Mouse (Mus musculus) cerebellum, postnatal 14 days (tissue): ENCODE measurements at regions not wholly inside any gene's neighbourhood (a gene's known extent, or its start where the extent isn't known, plus 50 kb on each side); places are given as distances from the start of the nearest gene placed in this dataset.

Experiments
- DNase-seq, 2 experiments: peaks; one replicate each; pipeline ENCODE4 v3.0.0; 2021; ENCODE audit warnings: mixed read lengths in 2 of 2

DNA sequence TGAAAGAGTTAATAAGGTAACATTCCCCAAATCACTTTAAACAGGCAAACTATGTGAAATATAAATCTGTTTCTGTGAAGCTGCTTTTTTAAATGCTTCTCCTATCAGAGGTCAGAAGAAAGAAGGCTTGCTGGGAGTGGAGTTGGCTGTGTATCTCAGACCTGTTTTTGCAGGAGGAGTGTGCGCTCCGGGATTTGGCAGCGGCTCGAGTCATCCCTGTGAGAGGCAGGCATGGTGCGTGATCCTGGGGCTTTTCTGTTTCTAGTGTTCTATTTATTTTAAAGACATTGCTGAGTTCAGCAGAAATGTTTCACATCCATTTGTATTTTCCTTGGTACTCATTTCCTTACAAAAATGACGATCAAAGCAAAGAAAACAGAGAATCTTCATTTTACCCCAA, 91.0 kb upstream of the Gjb6 start:
- peak; percentile 40 to 41 for DNase-seq

DNA sequence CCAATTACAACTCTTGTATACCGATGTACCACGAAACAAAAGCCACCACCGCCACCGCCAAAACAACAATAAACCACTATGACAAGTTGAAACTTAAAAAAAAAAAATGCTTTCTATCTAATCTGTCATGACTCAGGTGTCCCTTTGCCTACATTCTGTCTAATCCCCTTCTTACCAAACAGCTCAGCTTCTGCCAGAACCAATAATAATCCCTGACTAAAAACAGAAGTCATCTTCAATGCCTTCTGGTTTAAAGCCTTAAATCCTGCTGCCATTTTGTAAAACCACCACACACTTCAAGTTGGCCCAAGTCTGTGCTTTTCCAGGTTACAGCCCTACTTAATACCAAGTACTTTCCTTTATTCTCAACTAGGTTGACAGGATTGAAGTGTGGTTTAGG, 86.9 kb upstream of the Gjb6 start:
- DNase-seq = no peak

DNA sequence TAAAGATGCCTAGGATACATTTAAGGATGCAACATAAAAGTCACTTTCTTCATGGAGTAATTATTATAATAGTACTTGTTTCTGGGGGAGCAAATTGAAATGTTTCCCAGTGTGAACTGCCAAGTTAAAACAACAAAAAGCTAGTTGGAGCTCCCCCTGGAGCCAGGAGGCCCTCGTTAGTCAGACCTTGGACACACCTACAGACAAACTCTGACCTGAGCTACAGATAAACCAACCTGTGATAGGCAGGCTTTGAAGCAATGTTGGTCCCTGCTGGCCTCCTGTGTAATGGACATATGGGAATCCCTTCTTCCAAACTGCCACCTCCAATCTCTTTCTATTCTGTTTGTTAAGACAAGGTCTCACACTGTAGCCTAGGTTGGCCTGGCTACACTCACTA, 86.2 kb upstream of the Gjb6 start:
- no peak for DNase-seq

DNA sequence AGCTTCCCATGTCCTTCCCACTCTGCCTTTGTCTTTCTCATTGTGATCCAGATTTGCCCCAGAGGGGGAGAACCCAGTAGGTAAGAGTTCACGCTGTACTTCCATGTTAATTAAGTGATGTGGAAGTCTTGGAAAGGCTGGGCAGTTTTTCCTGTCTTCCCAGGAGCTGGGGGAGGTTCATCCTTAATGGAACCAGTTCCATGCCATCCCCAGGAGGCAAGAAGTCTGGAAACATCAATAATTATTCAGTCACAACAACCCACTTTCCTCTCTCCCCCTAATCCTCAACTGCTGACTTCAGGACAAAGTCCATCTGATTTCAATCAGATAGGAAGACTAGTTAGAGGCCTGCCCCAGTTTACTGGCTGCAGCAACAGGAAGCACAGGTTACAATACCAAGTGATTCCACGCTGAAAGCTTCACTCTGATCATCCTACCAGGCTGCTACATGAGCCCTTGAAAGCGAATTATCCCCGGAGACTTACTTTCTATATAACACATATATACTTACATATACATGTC, 85.7 kb upstream of the Gjb6 start:
- no peak for DNase-seq

DNA sequence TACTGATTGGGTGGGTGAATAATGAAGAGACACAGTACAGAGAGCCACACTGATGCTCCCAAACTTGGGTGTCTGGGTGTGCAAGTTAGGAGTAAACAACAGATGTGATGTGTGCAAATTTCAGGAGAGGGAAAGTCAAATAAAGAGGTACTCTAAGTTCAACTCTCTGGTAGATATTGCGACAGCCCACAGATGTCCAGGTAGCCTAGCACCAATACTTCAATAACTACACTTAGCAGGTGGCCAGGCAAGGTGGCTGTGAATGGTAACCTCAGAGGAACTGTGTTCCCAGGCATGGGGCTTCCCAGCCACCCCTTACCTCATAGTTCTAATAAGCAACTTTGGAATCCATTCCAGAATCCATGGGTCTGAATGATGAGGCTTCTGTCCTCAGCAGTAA, 54.4 kb upstream of the Gjb6 start:
- DNase-seq = no peak
